Mouse (Mus musculus) neural tube, embryonic 11.5 days (tissue): ENCODE results near the gene Sult2a3. TPM values are rescaled to one million over a fixed set of nuclear protein-coding genes. Genes with fewer than 3 reads are reported as not detected.
"Not testable (repeated sequence)": the region's sequence is repeated elsewhere in the genome, so short reads cannot be mapped to it uniquely, and the experiment has no call there.

Source experiments
- ATAC-seq: fragments of 200-750 bp; cut with Nextera tagmentation; 2 replicates; pipeline ENCODE4 v1.8.0; 2017; ENCODE audit warnings: moderate number of reproducible peaks, mild to moderate bottlenecking, moderate TSS enrichment, moderate library complexity; ENCODE audit not compliant: insufficient read depth, low FRiP score, low TSS enrichment
- DNase-seq: peaks from one replicate; pipeline ENCODE4 v3.0.0-alpha.2; 2015; ENCODE audit warnings: low spot score
- H3K27ac ChIP-seq: fragments of 300-500 bp; sonication (generic); 2 replicates; pipeline ENCODE4 v1.5.1; 2014; ENCODE audit warnings: low read depth, mild to moderate bottlenecking, low read length
- H3K27me3 ChIP-seq: fragments of 300-500 bp; sonication (generic); 2 replicates; pipeline ENCODE4 v1.6.1; 2014; ENCODE audit warnings: mild to moderate bottlenecking, low read length, mixed read lengths; ENCODE audit not compliant: control insufficient read depth, insufficient read depth
- H3K36me3 ChIP-seq: fragments of 300-500 bp; sonication (generic); 2 replicates; pipeline ENCODE4 v1.6.1; 2014; ENCODE audit warnings: mild to moderate bottlenecking, low read length, moderate library complexity, mixed read lengths; ENCODE audit not compliant: control insufficient read depth, insufficient read depth
- H3K4me1 ChIP-seq: fragments of 300-500 bp; sonication (generic); 2 replicates; pipeline ENCODE4 v1.6.1; 2014; ENCODE audit warnings: low read length, mixed read lengths; ENCODE audit not compliant: control insufficient read depth, insufficient read depth
- H3K4me2 ChIP-seq: fragments of 300-500 bp; sonication (generic); 2 replicates; pipeline ENCODE4 v1.6.1; 2014; ENCODE audit warnings: low read depth, mild to moderate bottlenecking, moderate library complexity
- H3K4me3 ChIP-seq: fragments of 300-500 bp; sonication (generic); 2 replicates; pipeline ENCODE4 v1.5.1; 2014; ENCODE audit warnings: low read depth, low read length
- H3K9ac ChIP-seq: fragments of 300-500 bp; sonication (generic); 2 replicates; pipeline ENCODE4 v1.6.1; 2014; ENCODE audit warnings: mild to moderate bottlenecking, low read length
- H3K9me3 ChIP-seq: fragments of 300-500 bp; sonication (generic); 2 replicates; pipeline ENCODE4 v1.6.1; 2016; ENCODE audit warnings: low read length; ENCODE audit not compliant: control insufficient read depth
- WGBS: fragments of 180-500 bp; shearing (Covaris S2); extraction: QIAGEN DNeasy Blood & Tissue Kit; methylation state at CpG from one replicate; pipeline ENCODE4 v1.1.7; 2014; 5-methylcytosine and 5-hydroxymethylcytosine counted together
- polyA plus RNA-seq: library from polyadenylated mRNA; unstranded; fragments of >200 nt; fragmentation: Nextera tagmentation; extraction: Ambion mirVana; gene quantifications from 2 replicates; pipeline ENCODE4 v1.2.1, GENCODE M21; 2014

Sult2a3 gene
- polyA plus RNA-seq = not detected in 2 replicates

DNA sequence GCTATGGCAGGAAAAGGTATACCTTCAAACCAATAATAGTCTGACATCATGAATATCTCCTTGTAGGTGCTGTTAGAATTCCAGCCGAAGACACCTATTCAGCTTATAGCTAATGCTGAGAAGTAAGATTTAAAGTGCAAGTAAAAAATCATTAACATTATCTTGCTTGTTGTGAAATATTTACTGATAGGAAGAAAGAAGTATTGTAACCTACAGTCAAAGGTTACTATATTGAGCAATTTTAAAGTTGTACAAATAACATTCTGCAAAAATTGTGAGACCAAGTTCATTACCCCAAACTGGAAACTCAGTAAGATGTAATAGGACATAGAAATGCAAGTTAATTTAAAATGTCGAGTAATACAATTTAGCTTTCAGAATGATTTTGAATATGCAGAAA, at the start of gene Sult2a3:
Sult2a3 (minus strand) TSS at position 101 of the 400 bp plus-strand sequence.
- no peak within 1 kb of the TSS for H3K9ac ChIP-seq
- ATAC-seq (no peak), DNase-seq (no peak)
- no peak within 1 kb of the TSS for H3K4me2 ChIP-seq
- H3K27me3 ChIP-seq = no peaks in the 10 kb centered on the region
- no peaks in the 10 kb centered on the region for H3K9me3 ChIP-seq
- no peak within 1 kb of the TSS for H3K4me3 ChIP-seq
- H3K27ac ChIP-seq = no peak within 1 kb of the TSS
- H3K36me3 ChIP-seq = no peaks in the 10 kb centered on the region
- no peaks in the 10 kb centered on the region for H3K4me1 ChIP-seq
- 87% methylated on average over 2 of the region's 2 CpGs for WGBS

DNA sequence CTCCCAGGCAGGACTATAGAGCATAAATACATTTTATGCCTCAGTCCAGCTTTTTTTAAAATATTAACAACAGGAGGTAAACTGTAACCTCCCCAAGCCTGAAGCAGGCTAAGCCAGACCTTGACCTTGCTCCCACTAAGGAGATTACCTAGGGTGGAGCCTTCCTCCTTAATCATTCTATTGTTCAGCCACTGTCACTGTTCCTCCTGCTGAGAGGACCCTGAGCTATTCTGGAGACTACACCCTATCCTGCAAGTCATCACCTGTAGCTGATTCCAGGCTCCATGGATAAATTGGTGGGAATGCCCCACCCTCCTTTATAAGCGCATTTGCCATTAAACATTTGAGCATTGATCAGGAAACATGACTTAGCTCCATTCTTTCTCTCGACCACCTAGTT, 2.4 kb downstream of the Sult2a3 start:
- no peak for DNase-seq
- H3K27me3 ChIP-seq = no peaks in the 10 kb centered on the region
- H3K4me1 ChIP-seq = no peaks in the 10 kb centered on the region
- H3K9ac ChIP-seq = no peak overlapping the region
- H3K36me3 ChIP-seq = no peaks in the 10 kb centered on the region
- H3K4me2 ChIP-seq = no peak overlapping the region
- ATAC-seq = no peak
- no peak overlapping the region for H3K27ac ChIP-seq
- no peaks in the 10 kb centered on the region for H3K9me3 ChIP-seq
- 80% methylated on average over 2 of the region's 2 CpGs for WGBS
- H3K4me3 ChIP-seq = no peak overlapping the region

DNA sequence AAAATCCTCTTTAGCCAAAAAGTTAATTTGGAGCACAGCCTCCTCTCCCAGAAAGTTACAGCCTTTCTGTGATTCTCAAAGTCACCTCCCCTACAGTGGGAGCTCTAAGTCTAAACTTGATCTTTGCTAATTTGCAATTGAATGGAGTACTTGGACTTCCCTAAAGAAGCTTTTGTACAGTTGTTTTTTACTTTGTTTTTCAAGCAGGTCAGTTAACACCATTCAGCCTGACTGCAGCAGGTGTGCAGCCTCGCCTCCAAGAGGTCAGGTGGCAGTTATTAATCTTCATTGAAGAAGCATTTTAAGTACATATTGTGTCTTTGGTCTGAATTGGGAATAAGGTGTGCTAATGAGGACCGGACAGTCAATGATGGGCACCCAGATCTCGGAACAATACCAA, 3.0 kb downstream of the Sult2a3 start:
- H3K4me3 ChIP-seq, H3K9me3 ChIP-seq, H3K9ac ChIP-seq, DNase-seq, H3K27ac ChIP-seq, H3K4me2 ChIP-seq, H3K27me3 ChIP-seq, H3K36me3 ChIP-seq, H3K4me1 ChIP-seq, ATAC-seq: not testable (repeated sequence)
- 78% methylated on average over 3 of the region's 3 CpGs for WGBS

DNA sequence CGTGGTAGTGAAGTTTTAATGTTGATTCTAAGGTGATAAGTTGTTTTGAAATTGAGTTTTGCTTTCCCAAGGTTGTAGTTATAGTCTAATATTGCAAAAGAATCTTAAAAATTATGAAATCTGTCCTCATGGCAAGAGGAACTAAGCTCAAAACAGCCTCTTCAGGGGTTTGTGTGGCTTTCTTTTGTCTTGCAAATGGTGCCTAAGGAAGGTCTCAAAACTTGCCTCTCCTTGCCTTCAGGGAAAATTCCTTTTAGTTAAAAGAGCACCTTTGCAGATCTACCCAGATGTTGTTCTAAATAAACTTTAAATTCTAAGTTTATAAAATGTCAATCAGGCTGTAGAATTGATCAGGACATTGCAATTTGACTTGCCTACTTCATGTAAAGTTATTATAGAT, 6.1 kb downstream of the Sult2a3 start:
- H3K9ac ChIP-seq = no peak overlapping the region
- 34% methylated on average over 1 of the region's 1 CpGs for WGBS
- H3K4me2 ChIP-seq = no peak overlapping the region
- H3K4me1 ChIP-seq = no peaks in the 10 kb centered on the region
- no peaks in the 10 kb centered on the region for H3K36me3 ChIP-seq
- DNase-seq (no peak), ATAC-seq (no peak)
- H3K4me3 ChIP-seq = no peak overlapping the region
- no peak overlapping the region for H3K27ac ChIP-seq
- no peaks in the 10 kb centered on the region for H3K9me3 ChIP-seq
- no peaks in the 10 kb centered on the region for H3K27me3 ChIP-seq

DNA sequence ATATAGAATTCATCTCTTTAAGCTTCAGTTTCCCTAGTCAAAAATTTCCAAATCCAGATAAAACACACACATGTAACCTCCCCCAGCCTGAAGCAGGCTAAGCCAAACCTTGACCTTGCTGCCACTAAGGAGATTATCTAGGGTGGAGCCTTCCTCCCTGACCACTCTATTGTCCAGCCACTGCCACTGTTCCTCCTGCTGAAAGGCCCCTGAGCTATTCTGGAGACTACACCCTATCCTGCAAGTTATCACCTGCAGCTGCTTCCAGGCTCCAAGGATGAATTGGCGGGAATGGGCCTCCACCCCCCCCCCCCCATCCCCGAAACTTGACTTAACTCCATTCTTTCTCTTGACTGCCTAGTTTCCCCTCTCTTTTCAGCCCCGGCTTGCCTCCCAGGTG, 8.4 kb downstream of the Sult2a3 start:
- not testable (repeated sequence) for H3K4me3 ChIP-seq, H3K9me3 ChIP-seq, ATAC-seq, H3K9ac ChIP-seq, H3K4me1 ChIP-seq, H3K36me3 ChIP-seq, H3K27ac ChIP-seq, H3K4me2 ChIP-seq, H3K27me3 ChIP-seq, DNase-seq
- 70% methylated on average over 3 of the region's 3 CpGs for WGBS

DNA sequence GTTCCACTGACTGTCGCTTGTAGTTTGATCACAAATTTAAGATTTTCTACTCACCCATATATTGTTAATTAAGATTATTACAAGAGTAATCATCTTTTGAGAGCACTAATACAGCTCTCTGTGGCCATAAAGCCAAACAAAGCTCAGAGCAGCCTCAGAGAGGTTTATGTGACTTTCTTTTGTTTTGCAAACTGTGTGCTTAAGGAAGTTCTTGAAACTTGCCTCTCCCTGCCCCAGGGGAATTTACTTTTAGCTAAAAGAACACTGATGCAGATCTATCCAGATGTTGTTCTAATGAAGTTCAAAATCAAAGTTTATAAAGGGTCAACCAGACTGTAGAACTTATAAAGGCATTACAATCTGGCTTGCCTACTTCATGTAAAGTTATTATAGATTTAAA, 75.0 kb downstream of the Sult2a3 start:
- not testable (repeated sequence) for H3K9me3 ChIP-seq, ATAC-seq, H3K36me3 ChIP-seq, H3K4me1 ChIP-seq, H3K9ac ChIP-seq, H3K27ac ChIP-seq, H3K4me3 ChIP-seq, DNase-seq, H3K27me3 ChIP-seq, H3K4me2 ChIP-seq
- 63% methylated on average over 1 of the region's 1 CpGs for WGBS

DNA sequence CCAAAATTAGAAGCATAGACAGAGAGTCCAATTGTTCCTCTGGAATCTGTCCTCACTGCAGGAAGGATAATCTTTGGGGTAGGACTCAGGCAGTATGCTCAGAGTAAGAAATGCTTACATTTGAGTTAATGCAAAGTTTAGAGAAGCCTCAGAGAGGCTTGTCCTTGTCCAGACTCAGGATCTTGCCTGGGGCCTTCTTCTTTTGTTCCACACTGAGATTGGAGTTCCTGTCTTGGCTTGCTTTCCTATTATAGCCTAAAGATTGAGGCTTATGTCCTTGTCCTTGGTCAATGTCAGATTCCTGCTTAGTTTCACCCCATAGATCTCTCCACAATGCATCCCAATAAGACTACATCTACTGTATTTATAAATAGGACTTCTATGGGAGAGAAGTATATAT, 92.0 kb downstream of the Sult2a3 start:
- not testable (repeated sequence) for DNase-seq, H3K27ac ChIP-seq, H3K4me2 ChIP-seq, H3K4me3 ChIP-seq, ATAC-seq, H3K27me3 ChIP-seq, H3K36me3 ChIP-seq, H3K9ac ChIP-seq, H3K4me1 ChIP-seq, H3K9me3 ChIP-seq

Other genes starting within 250 kb of the Sult2a3 start
- gene Sult2a4, start 133.4 kb downstream of the Sult2a3 start, polyA plus RNA-seq = not detected in 2 replicates
- not detected in 2 replicates for gene Sult2a6, start 131.8 kb upstream of the Sult2a3 start, polyA plus RNA-seq
- gene Obox8, start 210.5 kb upstream of the Sult2a3 start, polyA plus RNA-seq = not detected in 2 replicates